Mouse (Mus musculus) forebrain, embryonic 15.5 days (tissue): ENCODE data around the gene Hexb. TPM values are rescaled to one million over a fixed set of nuclear protein-coding genes. Genes with fewer than 3 reads are reported as not detected.

Experiments used
- ATAC-seq: fragments of 200-750 bp; cut with Nextera tagmentation; replicated peaks from 2 replicates; pipeline ENCODE4 v1.8.0; 2017; ENCODE audit warnings: mild to moderate bottlenecking, moderate TSS enrichment, moderate library complexity
- H3K27ac ChIP-seq: fragments of 300-500 bp; sonication (generic); replicated peaks from 2 replicates; pipeline ENCODE4 v1.5.1; 2015; ENCODE audit warnings: mild to moderate bottlenecking, inconsistent platforms
- H3K27me3 ChIP-seq: fragments of 300-500 bp; sonication (generic); 2 replicates; pipeline ENCODE4 v1.6.1; 2015; ENCODE audit warnings: inconsistent platforms
- H3K36me3 ChIP-seq: fragments of 300-500 bp; sonication (generic); 2 replicates; pipeline ENCODE4 v1.6.1; 2015; ENCODE audit warnings: mild to moderate bottlenecking, inconsistent platforms
- H3K4me1 ChIP-seq: fragments of 300-500 bp; sonication (generic); 2 replicates; pipeline ENCODE4 v1.6.1; 2015; ENCODE audit warnings: inconsistent platforms
- H3K4me2 ChIP-seq: fragments of 300-500 bp; sonication (generic); replicated peaks from 2 replicates; pipeline ENCODE4 v1.6.1; 2015; ENCODE audit warnings: mild to moderate bottlenecking, inconsistent platforms
- H3K4me3 ChIP-seq: fragments of 300-500 bp; sonication (generic); 2 replicates; pipeline ENCODE4 v1.5.1; 2015; ENCODE audit warnings: mild to moderate bottlenecking, inconsistent platforms
- H3K9ac ChIP-seq: fragments of 300-500 bp; sonication (generic); replicated peaks from 2 replicates; pipeline ENCODE4 v1.6.1; 2015; ENCODE audit warnings: mild to moderate bottlenecking, inconsistent platforms
- H3K9me3 ChIP-seq: fragments of 300-500 bp; sonication (generic); 2 replicates; pipeline ENCODE4 v1.6.1; 2016; ENCODE audit warnings: inconsistent platforms
- WGBS: fragments of 180-500 bp; shearing (Covaris S2); methylation state at CpG from one replicate; pipeline ENCODE4 v1.1.7; 2015; ENCODE audit warnings: mixed read lengths; 5-methylcytosine and 5-hydroxymethylcytosine counted together
- polyA plus RNA-seq: library from polyadenylated mRNA; unstranded; fragments of >200 nt; fragmentation: Nextera tagmentation; extraction: Ambion mirVana; gene quantifications from 2 replicates; pipeline ENCODE4 v1.2.1, GENCODE M21; 2015

Gene Hexb
- polyA plus RNA-seq = 27.5 and 34.8 TPM in 2 replicates

DNA sequence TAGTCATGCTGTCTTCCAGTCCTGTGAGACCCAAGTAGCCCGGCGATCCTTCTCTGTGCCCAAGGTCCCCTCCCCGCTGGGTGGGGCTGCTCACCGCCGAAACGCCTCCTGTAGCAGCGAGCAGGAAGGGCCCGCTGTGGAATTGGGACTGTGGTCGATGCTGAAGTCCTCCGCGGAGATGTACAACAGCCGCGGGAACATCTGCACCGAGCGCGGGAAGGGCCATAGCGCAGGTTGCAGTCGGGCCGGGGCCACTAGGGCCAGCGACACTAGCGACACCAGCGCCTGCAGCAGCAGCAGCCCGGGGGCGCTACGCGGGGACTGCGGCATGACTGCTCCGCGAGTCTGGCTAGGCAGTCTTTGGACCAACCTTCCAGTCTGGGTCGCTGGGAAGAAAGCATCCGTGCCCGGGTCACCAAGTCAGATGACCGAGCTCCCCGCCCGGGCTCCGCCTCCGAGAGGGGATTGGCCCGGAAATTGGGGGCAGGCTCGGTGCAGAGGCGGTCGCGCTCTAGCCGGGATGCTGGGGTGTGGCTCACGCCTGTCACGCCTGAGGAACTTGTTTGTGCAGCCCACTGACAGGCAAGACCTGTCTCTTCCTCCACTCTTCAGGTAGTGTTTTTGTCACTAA is at the start of gene Hexb:
Gene Hexb (minus strand): TSS at position 426 of the 631 bp plus-strand sequence.
- Histone ChIP-seq H3K4me1 (peaks cover 30% of the 10 kb centered on the region), H3K9me3 (no peaks in the 10 kb centered on the region), H3K9ac (peak within 1 kb of the TSS; percentile 65), H3K4me3 (peak within 1 kb of the TSS; percentile 55), H3K36me3 (no peaks in the 10 kb centered on the region), H3K27me3 (no peaks in the 10 kb centered on the region), H3K27ac (no peak within 1 kb of the TSS), H3K4me2 (peak within 1 kb of the TSS; percentile 83)
- WGBS = under 1% methylated on average over 45 of the region's 45 CpGs
- ATAC-seq = peak; percentile 83

DNA sequence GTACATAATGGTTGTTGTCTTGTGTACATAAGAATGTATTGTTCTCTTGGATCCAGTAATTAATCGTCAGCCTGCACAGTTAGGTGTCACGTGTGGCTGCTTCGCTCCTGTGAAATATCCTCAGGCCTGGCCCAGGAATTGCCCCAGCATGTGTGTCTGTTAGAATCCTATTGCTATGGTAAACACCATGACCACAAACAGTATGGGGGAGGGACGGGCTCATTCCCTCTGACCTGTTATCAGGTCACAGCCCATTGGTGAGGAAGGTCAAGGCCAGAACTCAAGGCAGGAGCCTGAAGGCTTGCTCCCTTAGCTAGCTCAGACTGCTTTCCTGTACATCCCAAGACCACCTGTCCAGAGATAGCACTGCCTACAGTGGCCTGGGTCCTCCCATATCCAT is 49.6 kb upstream of the Hexb start:
- WGBS = 35% methylated on average over 4 of the region's 4 CpGs
- Histone ChIP-seq H3K4me2 (peak overlapping the region; percentile 83), H3K27ac (peak overlapping the region; percentile 92; the same call in 1 of the 2 replicates), H3K27me3 (no peaks in the 10 kb centered on the region), H3K4me3 (peak overlapping the region; percentile 16), H3K4me1 (peaks cover 98% of the 10 kb centered on the region), H3K9me3 (no peaks in the 10 kb centered on the region), H3K36me3 (peaks cover 40% of the 10 kb centered on the region), H3K9ac (0 out of 2 replicates have a peak overlapping the region, but pooled peaks have one; percentile 0)
- ATAC-seq = no peak

DNA sequence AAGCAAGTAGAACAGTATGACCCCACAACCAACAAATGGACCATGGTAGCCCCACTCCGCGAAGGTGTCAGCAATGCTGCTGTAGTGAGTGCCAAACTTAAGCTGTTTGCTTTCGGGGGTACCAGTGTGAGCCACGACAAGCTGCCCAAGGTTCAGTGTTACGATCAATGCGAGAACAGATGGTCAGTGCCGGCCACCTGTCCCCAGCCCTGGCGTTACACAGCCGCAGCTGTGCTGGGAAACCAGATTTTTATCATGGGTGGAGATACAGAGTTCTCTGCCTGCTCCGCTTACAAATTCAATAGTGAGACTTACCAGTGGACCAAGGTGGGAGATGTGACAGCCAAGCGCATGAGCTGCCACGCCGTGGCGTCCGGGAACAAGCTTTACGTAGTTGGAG is 48.1 kb upstream of the Hexb start:
- peak overlapping the region; percentile 46 for H3K27ac ChIP-seq
- no peaks in the 10 kb centered on the region for H3K27me3 ChIP-seq
- peak overlapping the region; percentile 19; the same call in 1 of the 2 replicates for H3K9ac ChIP-seq
- peaks cover 83% of the 10 kb centered on the region for H3K4me1 ChIP-seq
- 0 out of 2 replicates have a peak, but pooled peaks have one; percentile 18 for ATAC-seq
- H3K4me3 ChIP-seq = peak overlapping the region; percentile 17
- H3K4me2 ChIP-seq = peak overlapping the region; percentile 83
- 64% methylated on average over 16 of the region's 16 CpGs for WGBS
- no peaks in the 10 kb centered on the region for H3K9me3 ChIP-seq
- peaks cover 35% of the 10 kb centered on the region for H3K36me3 ChIP-seq

DNA sequence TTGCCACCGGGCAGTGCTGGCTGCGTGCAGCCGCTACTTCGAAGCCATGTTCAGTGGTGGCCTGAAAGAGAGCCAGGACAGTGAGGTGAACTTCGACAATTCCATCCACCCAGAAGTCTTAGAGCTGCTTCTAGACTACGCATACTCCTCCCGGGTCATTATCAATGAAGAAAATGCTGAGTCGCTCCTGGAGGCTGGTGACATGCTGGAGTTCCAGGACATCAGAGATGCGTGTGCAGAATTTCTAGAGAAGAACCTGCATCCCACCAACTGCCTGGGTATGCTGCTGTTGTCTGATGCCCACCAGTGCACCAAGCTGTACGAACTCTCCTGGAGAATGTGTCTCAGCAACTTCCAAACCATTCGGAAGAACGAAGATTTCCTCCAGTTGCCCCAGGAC is 47.0 kb upstream of the Hexb start:
- no peaks in the 10 kb centered on the region for H3K9me3 ChIP-seq
- peak overlapping the region; percentile 83 for H3K4me2 ChIP-seq
- peaks cover 77% of the 10 kb centered on the region for H3K4me1 ChIP-seq
- H3K27ac ChIP-seq = peak overlapping the region; percentile 99
- WGBS = 75% methylated on average over 12 of the region's 12 CpGs
- no peak for ATAC-seq
- H3K36me3 ChIP-seq = peaks cover 28% of the 10 kb centered on the region
- H3K9ac ChIP-seq = peak overlapping the region; percentile 98
- H3K4me3 ChIP-seq = peak overlapping the region; percentile 96
- H3K27me3 ChIP-seq = no peaks in the 10 kb centered on the region

DNA sequence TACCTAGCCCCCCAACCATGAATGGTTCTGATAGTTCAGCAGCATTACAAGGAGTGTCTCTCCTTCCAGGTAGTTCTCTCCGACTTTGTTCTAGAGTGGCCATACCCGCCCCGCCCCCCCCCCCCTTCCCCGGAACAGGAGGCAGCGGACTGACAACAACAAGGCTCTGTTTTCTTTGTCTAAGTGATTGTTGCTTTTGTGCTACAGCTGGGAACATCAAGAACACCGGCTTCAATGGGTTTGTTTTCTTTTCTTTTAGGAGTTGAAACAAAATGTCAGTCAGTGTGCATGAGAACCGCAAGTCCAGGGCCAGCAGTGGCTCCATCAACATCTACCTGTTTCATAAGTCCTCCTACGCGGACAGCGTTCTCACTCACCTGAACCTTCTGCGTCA is 46.6 kb upstream of the Hexb start:
- 42% methylated on average over 11 of the region's 11 CpGs for WGBS
- H3K4me2 ChIP-seq = peak overlapping the region; percentile 83
- H3K9ac ChIP-seq = peak overlapping the region; percentile 98
- peak overlapping the region; percentile 99 for H3K27ac ChIP-seq
- H3K4me3 ChIP-seq = peak overlapping the region; percentile 96
- ATAC-seq = no peak
- H3K4me1 ChIP-seq = peaks cover 77% of the 10 kb centered on the region
- H3K27me3 ChIP-seq = no peaks in the 10 kb centered on the region
- no peaks in the 10 kb centered on the region for H3K9me3 ChIP-seq
- H3K36me3 ChIP-seq = peaks cover 28% of the 10 kb centered on the region

DNA sequence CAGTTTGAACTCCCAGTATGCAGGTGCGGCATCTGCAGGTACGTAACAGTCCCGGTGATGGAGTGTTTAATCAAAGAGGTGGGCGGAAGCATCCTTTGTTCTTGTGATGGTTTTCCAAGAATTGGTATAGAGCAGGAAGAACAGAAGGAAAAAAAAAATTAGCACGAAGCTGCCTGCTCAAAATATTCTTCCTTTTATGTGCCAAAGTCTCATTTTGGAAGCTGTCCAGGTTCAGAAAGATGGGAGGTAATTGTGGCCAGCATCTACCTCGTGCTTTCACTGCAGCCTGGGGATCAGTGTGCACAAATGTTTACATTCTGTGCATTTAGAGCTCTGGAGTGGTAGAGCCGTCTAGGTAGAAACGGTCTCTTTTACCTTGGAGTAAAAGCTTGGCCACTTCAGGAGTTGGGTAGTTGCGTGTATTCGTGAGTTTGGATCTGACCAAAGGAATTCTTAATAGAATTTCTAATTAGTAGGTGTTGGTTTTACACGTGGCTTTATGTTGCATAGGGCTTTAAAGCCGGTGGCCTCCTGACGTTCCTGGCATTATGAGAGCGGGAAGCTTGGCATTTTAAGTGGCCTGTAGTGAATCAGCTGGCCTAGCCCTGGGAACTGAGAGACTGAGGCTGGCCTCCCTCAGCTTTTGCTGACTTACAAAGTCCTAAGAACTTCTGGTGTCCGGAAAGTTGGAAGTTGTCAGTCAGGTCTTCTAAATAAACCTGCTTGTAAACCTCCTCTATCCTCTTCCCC is 46.0 kb upstream of the Hexb start:
- H3K27ac ChIP-seq = peak overlapping the region; percentile 99
- H3K9ac ChIP-seq = peak overlapping the region; percentile 98
- H3K4me3 ChIP-seq = peak overlapping the region; percentile 96
- H3K36me3 ChIP-seq = peaks cover 28% of the 10 kb centered on the region
- WGBS = 7% methylated on average over 15 of the region's 15 CpGs
- peak overlapping the region; percentile 83 for H3K4me2 ChIP-seq
- H3K4me1 ChIP-seq = peaks cover 77% of the 10 kb centered on the region
- H3K27me3 ChIP-seq = no peaks in the 10 kb centered on the region
- ATAC-seq = no peak
- H3K9me3 ChIP-seq = no peaks in the 10 kb centered on the region

DNA sequence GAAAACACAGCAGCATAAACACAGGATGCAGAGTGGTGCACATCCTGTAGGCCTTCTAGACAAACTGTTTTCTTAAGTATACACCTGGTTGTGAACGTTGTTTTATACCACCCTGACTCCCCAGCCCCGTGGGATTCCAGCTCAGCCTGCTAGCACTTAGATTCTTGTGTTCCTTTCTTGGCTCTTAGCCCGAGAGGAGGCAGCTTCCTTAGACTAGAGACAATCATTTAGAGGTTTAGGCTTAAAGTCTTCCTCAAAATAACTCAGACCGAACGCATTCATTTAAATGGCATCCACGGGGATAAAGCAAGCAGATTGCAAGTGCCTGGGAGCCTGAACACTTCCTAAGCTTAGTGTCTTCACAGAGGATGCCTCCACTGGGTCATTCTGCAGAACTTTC is 44.6 kb upstream of the Hexb start:
- Histone ChIP-seq H3K9ac (peak overlapping the region; percentile 98), H3K9me3 (no peaks in the 10 kb centered on the region), H3K27ac (peak overlapping the region; percentile 99), H3K4me1 (peaks cover 74% of the 10 kb centered on the region), H3K36me3 (peaks cover 19% of the 10 kb centered on the region), H3K4me3 (peak overlapping the region; percentile 96), H3K27me3 (no peaks in the 10 kb centered on the region), H3K4me2 (peak overlapping the region; percentile 83)
- ATAC-seq = no peak
- under 1% methylated on average over 6 of the region's 6 CpGs for WGBS

DNA sequence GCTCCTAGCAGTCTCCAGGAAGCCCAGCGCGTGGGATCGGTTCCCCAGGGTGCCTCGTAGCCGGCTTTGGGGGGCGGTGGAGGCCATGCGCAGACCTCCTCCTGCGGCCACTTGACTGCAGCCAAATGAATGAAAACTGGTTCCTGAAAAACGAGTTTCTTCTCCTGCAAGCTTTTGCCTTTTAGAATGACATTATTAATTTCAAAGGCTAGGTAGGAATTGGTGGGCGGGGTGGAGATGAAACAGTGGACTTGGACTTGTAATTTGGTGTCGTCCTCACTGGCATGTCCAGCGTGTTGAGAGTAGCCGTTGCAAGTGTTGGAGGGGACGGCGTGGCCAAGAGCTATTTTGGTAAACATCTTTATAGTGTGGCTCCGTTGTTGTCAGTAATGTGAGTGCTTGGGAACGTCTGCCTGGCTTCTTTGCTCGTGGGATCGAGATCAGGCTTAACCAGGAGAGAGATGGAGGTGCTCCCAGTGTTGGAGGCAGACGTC is 43.7 kb upstream of the Hexb start:
- H3K4me1 ChIP-seq = peaks cover 65% of the 10 kb centered on the region
- H3K27ac ChIP-seq = peak overlapping the region; percentile 99
- peak overlapping the region; percentile 98 for H3K9ac ChIP-seq
- peak overlapping the region; percentile 96 for H3K4me3 ChIP-seq
- H3K9me3 ChIP-seq = no peaks in the 10 kb centered on the region
- H3K4me2 ChIP-seq = peak overlapping the region; percentile 83
- H3K36me3 ChIP-seq = peaks cover 15% of the 10 kb centered on the region
- WGBS = under 1% methylated on average over 20 of the region's 20 CpGs
- no peaks in the 10 kb centered on the region for H3K27me3 ChIP-seq
- ATAC-seq = no peak

DNA sequence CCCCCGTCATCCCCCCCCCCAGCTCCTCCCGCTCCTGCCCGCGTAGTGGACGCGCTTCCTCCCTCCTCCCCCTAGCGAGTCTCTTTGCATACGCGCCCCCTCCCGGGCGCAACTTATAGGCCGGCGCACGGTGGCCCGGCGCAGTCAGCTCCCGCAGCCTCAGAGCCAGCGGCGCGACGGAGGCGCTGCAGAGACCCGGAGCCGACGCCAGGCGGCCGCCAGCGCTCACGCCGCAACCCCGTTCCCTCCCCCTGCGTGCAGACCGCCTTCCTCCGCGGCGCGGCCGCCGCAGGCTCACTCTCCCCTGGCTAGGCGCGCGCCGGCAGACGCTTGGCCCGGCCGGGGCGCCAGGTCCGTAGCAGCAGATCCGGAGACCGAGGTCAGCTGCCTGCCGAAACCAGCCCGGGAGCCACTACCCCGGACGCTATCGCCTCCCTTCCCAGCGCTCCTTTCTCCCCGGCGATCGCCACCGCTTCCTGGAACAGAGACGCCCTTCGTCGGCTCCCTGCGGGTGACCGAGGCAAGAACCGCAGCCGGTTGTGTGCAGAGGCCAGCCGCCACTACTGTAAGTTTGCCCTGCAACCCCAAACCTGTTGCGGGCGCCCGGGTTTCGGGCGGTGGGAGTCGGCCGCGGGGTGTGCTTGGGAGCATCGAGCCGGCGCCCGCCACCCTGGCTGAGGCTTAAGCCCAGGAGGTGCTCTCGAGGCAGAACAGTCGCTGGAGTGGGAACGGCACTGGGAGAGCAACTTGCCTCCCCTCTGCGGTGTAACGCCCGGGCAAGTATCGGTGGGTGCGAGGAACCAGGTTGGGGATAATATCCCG is 43.0 kb upstream of the Hexb start, which contains the start of gene Enc1:
Gene Enc1 (plus strand): TSS at position 141 of the 822 bp plus-strand sequence.
- H3K36me3 ChIP-seq = peaks cover 11% of the 10 kb centered on the region
- H3K27ac ChIP-seq = peak within 1 kb of the TSS; percentile 99
- peak within 1 kb of the TSS; percentile 83 for H3K4me2 ChIP-seq
- under 1% methylated on average over 84 of the region's 89 CpGs for WGBS
- peak within 1 kb of the TSS; percentile 96 for H3K4me3 ChIP-seq
- H3K27me3 ChIP-seq = no peaks in the 10 kb centered on the region
- H3K4me1 ChIP-seq = peaks cover 59% of the 10 kb centered on the region
- peak within 1 kb of the TSS; percentile 98 for H3K9ac ChIP-seq
- peak; percentile 89 for ATAC-seq
- H3K9me3 ChIP-seq = no peaks in the 10 kb centered on the region

DNA sequence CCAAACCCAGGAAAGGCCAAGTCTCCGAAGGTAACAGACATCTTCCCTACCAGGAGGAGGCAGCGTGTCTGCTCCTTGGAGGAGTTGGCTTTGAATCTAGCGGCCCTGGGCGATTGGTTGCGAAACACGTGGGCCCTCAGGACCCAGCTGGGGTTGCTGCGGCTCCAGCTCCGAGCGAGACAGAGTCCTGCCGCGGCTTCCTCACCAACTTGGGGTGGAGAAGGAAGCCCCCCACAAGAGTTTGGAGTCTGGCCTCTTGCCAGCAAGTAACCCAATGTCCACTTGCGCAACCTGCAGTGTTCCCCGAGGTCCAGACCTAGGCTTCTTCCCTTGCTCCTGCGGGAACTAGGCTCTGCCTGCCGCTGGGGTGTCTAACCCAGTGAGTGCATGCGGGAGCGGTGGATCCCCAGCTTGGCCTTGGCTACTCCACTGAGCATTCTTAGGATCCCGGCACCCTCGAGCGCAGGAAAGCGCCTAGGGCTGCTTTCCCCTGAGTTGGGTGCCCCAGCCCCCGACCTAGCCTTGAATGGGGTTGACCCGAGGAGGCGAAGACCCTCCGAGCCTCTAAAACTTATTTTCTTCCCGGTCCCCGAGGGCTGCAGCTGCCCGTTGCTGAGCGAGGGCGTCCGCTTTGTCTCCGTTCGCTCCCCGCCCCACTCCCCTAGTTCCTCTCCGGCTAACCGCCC is 42.3 kb upstream of the Hexb start:
- ATAC-seq = peak; percentile 57
- Histone ChIP-seq H3K36me3 (peaks cover 6% of the 10 kb centered on the region; the same call in 1 of the 2 replicates), H3K4me2 (peak overlapping the region; percentile 83), H3K4me1 (peaks cover 59% of the 10 kb centered on the region), H3K4me3 (peak overlapping the region; percentile 96), H3K9me3 (no peaks in the 10 kb centered on the region), H3K27me3 (no peaks in the 10 kb centered on the region), H3K9ac (peak overlapping the region; percentile 98), H3K27ac (peak overlapping the region; percentile 99)
- WGBS = under 1% methylated on average over 36 of the region's 36 CpGs
